Mouse (Mus musculus) G1E (cell line): ENCODE results near the gene Cgn. TPM values are rescaled to one million over a fixed set of nuclear protein-coding genes. Genes with fewer than 3 reads are reported as not detected.
"Not testable (repeated sequence)": the region's sequence is repeated elsewhere in the genome, so short reads cannot be mapped to it uniquely, and the experiment has no call there.

Source experiments
- ATAC-seq: 2 replicates; pipeline ENCODE4 v1.8.0; 2016; ENCODE audit warnings: mild to moderate bottlenecking; ENCODE audit not compliant: insufficient number of reproducible peaks, poor library complexity, low FRiP score, severe bottlenecking; ENCODE audit errors: extremely low read depth
- DNase-seq: peaks from one replicate; pipeline ENCODE4 v3.0.0; 2012; ENCODE audit warnings: low spot score
- H3K27me3 ChIP-seq: 2 replicates; pipeline ENCODE4 v1.6.1; 2012; ENCODE audit warnings: mild to moderate bottlenecking, low read length, inconsistent platforms; ENCODE audit not compliant: insufficient read depth
- H3K36me3 ChIP-seq: replicated peaks from 2 replicates; pipeline ENCODE3; 2012; ENCODE audit warnings: mild to moderate bottlenecking, inconsistent platforms
- H3K4me1 ChIP-seq: 2 replicates; pipeline ENCODE4 v1.6.1; 2012; ENCODE audit warnings: low read depth, low read length, inconsistent platforms, mixed read lengths; ENCODE audit not compliant: insufficient read depth
- H3K4me3 ChIP-seq: 2 replicates; pipeline ENCODE4 v1.5.1; 2012; ENCODE audit warnings: low read depth, mild to moderate bottlenecking, inconsistent platforms, low read length, moderate library complexity, mixed read lengths
- H3K9me3 ChIP-seq: replicated peaks from 2 replicates; pipeline ENCODE4 v1.6.1; 2012; ENCODE audit warnings: inconsistent platforms
- POLR2AphosphoS5 ChIP-seq: IDR thresholded peaks from 2 replicates; pipeline ENCODE4 v1.6.1; 2012; ENCODE audit warnings: low read depth, low read length, inconsistent platforms; ENCODE audit not compliant: insufficient replicate concordance
- TAL1 ChIP-seq: conservative IDR thresholded peaks from 2 replicates; pipeline ENCODE4 v1.6.1; 2012; ENCODE audit warnings: low read depth, low read length, inconsistent platforms, mixed read lengths
- polyA plus RNA-seq: library from polyadenylated mRNA; stranded (reverse); fragments of >175 nt; gene quantifications from 2 replicates; pipeline ENCODE4 v1.2.3, GENCODE M21; 2012
- total RNA-seq, 2 experiments: library from RNA; stranded (forward) in 1 of 2; stranded (reverse) in 1 of 2; fragments of 200-1000 nt in 1 of 2; fragments of >200 nt in 1 of 2; fragmentation: Nextera tagmentation in 1 of 2; gene quantifications; 2 replicates each; pipeline ENCODE4 v1.2.3; 2014 to 2017

The Cgn gene
- total and polyA plus RNA-seq, 3 experiments, result 0.01 to 0.11 TPM; not detected in 1

DNA sequence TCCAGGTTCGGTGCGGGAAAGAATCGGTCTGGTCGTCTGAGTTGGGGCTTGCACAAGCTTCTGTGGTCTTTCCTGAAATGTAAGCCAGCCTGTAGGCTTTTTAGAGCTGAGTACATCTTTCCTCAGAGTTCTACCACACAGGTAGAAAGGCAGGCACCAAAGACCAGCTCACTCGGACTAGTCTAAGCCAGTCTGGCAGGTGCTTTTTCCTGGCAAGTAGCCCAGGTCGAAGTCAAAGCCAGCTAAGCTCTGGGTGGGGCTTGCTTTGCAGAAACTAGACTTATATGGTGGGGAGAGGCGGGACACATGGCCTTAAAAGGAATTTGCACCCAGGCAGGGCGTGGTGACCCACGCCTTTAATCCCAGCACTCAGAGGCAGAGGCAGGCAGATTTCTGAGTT is 27.9 kb downstream of the Cgn start:
- not testable (repeated sequence) for H3K4me3 ChIP-seq, H3K4me1 ChIP-seq, H3K36me3 ChIP-seq, DNase-seq, H3K9me3 ChIP-seq
- ATAC-seq, result 0 out of 2 replicates have a peak, but pooled peaks have one; percentile 12
- peaks cover 18% of the 10 kb centered on the region for H3K27me3 ChIP-seq

DNA sequence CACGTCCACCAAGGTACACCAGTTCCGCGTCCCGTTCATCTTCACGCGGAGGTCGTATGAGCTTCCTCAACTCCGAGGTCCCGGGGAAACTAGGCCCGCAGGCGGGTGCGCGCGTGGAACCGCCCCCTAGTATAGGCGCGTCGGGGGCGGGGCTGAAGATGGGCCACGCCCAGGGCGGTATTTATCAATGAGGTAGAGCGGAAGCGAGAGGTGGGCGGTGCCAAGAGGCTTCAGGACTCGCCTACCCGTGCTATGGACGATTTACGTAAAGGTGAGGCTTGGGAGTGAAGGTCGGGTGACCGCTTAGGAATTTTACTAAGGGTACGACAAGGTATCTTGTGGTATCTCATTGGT is 28.3 kb downstream of the Cgn start:
- ATAC-seq, result peak; percentile 95
- not testable (repeated sequence) for DNase-seq, H3K9me3 ChIP-seq, H3K36me3 ChIP-seq, H3K4me3 ChIP-seq, H3K4me1 ChIP-seq
- peaks cover 18% of the 10 kb centered on the region for H3K27me3 ChIP-seq

DNA sequence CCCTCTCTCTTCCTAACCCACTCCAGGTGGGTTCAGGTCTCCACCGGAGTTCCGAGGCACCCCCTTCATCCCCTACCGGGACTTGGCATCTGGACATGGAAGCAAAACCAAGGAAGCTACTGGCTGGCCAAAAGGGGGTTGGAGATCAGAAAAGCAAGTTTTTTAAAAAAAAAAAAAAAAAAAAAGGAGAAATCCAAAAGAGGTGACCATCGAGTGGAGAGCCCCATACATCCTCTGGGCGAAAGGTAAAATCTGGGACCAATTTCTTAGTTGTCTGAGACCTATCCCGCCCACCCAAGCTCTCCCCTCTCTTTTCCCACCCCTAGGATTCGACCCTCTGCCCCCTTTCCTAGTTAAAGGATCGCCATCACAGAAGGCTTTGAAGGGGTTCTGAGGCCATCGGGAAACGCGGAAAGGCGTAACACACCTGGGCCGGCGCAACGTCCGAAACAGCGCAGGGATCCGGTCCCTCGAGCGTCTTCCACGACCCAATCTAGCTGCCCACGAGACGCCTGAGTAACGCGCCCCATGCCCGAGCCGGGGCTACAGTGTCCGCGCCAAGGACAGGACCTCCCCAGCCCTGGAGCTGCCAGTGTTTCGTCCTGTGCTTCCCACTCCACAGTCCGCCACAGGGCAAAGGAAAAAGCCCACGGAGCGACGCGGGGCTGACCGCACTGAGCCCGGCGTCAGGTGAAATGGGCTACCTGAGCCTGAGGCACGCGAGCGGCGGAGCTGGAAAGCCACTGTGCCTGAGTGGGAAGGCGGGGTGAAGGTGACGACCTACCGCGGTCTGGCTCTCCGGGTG is 28.8 kb downstream of the Cgn start:
- peaks cover 14% of the 10 kb centered on the region for H3K27me3 ChIP-seq
- not testable (repeated sequence) for ATAC-seq, H3K4me1 ChIP-seq, H3K9me3 ChIP-seq, H3K36me3 ChIP-seq, DNase-seq
- H3K4me3 ChIP-seq, result peak overlapping the region; percentile 57; the same call in 1 of the 2 replicates

DNA sequence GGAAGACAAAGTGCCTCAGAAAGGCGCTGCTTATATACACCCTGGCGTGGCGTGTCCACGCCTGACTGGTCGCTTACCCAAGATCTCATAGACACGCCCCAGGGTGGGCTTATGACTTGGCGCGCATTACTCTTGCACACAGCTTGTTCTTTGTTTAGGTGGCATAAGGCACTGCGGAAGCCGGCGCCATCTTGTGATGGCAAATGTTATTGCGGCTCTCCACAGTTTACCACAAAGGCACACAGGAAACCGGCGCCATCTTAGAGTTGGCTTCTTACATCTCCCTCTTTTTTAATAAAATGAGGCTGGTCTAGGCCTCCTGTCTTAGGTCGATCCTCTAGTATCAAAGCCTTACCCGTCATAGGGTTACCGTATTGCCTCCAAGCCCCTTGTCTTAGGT is 40.6 kb downstream of the Cgn start:
- Histone ChIP-seq H3K36me3 (no peaks in the 10 kb centered on the region), H3K4me1 (no peaks in the 10 kb centered on the region), H3K27me3 (no peaks in the 10 kb centered on the region), H3K4me3 (no peak overlapping the region), H3K9me3 (peaks cover 10% of the 10 kb centered on the region)
- no peak for ATAC-seq
- TF ChIP-seq TAL1, result no peak
- TF ChIP-seq POLR2AphosphoS5, result no peak
- DNase-seq, result no peak

DNA sequence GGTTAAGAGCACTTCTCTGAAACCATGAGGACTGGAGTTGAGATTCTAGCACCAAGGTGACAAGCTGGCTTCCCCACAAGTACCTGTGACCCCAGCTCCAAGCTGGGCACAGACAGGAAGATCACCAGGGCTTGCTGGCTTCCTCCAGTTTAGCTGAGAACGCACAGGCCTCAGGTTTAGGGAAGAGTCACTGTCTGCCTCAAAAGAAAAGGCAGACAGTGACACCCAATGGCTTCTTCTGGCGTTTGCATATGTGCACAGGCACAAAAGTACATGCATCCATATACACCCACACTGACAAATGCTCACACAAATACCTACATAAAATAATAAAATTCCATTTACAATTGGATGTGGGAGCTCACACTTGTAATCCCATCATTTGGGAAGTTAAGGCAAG is 62.7 kb downstream of the Cgn start:
- not testable (repeated sequence) for H3K4me3 ChIP-seq, H3K4me1 ChIP-seq, H3K9me3 ChIP-seq, DNase-seq, H3K36me3 ChIP-seq
- peak; percentile 22; the same call in 1 of the 2 replicates for ATAC-seq
- H3K27me3 ChIP-seq, result peaks cover 13% of the 10 kb centered on the region

DNA sequence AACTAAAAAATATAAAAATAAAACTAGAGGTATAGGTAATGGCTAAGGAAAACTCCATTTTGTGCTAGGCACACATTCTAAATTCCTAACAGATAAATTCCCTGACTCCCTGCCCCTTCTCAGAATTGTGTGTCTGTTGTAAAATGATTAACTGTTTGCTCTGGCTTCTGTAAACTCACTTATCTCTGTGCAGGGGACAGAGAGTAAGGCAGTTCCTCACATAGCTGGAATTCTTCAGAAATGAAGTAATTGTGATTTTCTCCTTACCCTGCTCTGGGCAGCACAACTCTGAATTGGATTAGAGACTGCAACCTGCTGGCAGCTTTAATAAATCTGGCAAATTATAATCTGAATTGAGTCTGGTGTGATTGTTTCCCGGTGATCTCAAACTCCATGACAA is 68.0 kb downstream of the Cgn start:
- H3K9me3 ChIP-seq, ATAC-seq, DNase-seq, H3K4me3 ChIP-seq, H3K36me3 ChIP-seq, H3K4me1 ChIP-seq: not testable (repeated sequence)
- peaks cover 12% of the 10 kb centered on the region for H3K27me3 ChIP-seq

DNA sequence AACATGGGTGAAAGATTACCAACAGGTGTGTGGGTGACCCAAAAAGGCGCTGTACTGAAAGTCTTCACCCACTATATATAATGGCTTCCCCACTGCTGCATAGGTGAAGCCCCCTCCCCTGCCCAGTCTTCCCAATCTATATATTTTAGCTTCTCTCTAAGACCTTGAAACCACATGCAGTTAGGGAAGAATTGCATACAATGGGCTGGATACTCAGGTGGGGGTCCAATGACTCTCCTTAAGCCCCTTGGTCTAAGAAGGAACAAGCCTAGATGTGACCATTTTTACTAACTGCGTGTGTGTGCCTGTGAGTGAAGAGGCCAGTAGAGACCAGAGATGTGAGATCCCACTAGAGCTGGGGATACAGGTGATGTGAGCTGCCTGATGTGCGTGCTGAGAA is 72.9 kb downstream of the Cgn start:
- not testable (repeated sequence) for H3K4me1 ChIP-seq, H3K4me3 ChIP-seq, DNase-seq, H3K9me3 ChIP-seq, ATAC-seq, H3K36me3 ChIP-seq
- H3K27me3 ChIP-seq, result peaks cover 29% of the 10 kb centered on the region

DNA sequence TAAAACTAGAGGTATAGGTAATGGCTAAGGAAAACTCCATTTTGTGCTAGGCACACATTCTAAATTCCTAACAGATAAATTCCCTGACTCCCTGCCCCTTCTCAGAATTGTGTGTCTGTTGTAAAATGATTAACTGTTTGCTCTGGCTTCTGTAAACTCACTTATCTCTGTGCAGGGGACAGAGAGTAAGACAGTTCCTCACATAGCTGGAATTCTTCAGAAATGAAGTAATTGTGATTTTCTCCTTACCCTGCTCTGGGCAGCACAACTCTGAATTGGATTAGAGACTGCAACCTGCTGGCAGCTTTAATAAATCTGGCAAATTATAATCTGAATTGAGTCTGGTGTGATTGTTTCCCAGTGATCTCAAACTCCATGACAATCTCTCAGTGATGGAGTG is 75.7 kb downstream of the Cgn start:
- not testable (repeated sequence) for DNase-seq, H3K4me3 ChIP-seq, ATAC-seq, H3K9me3 ChIP-seq, H3K36me3 ChIP-seq, H3K4me1 ChIP-seq
- peaks cover 29% of the 10 kb centered on the region for H3K27me3 ChIP-seq

Other genes with a start within 250 kb of the Cgn start
- gene Snx27, start 203.8 kb downstream of the Cgn start, total RNA-seq (2014; fragmentation: Nextera tagmentation), result 38.8 and 42.0 TPM in 2 replicates
- gene Snx27, start 203.8 kb downstream of the Cgn start, total RNA-seq (2017), result 23.2 and 26.9 TPM in 2 replicates
- gene Snx27, start 203.8 kb downstream of the Cgn start, polyA plus RNA-seq, result 10.5 and 10.9 TPM in 2 replicates
- not detected in 2 replicates for gene Gm10972, start 143.4 kb downstream of the Cgn start, total RNA-seq (2014; fragmentation: Nextera tagmentation)
- gene Gm10972, start 143.4 kb downstream of the Cgn start, total RNA-seq (2017), result not detected in 2 replicates
- gene Gm10972, start 143.4 kb downstream of the Cgn start, polyA plus RNA-seq, result not detected in 2 replicates
- gene Tuft1, start 127.6 kb downstream of the Cgn start, total RNA-seq (2014; fragmentation: Nextera tagmentation), result 6.1 and 6.8 TPM in 2 replicates
- gene Tuft1, start 127.6 kb downstream of the Cgn start, total RNA-seq (2017), result 14.7 and 15.7 TPM in 2 replicates
- 4.1 and 4.5 TPM in 2 replicates for gene Tuft1, start 127.6 kb downstream of the Cgn start, polyA plus RNA-seq
- 7.9 and 11.2 TPM in 2 replicates for gene Selenbp2, start 92.9 kb downstream of the Cgn start, total RNA-seq (2014; fragmentation: Nextera tagmentation)
- gene Selenbp2, start 92.9 kb downstream of the Cgn start, total RNA-seq (2017), result 41.5 and 58.9 TPM in 2 replicates
- 3.2 and 3.5 TPM in 2 replicates for gene Selenbp2, start 92.9 kb downstream of the Cgn start, polyA plus RNA-seq
- gene Pogz, start 51.1 kb upstream of the Cgn start, total RNA-seq (2014; fragmentation: Nextera tagmentation), result 113 and 138 TPM in 2 replicates
- 19.6 and 19.8 TPM in 2 replicates for gene Pogz, start 51.1 kb upstream of the Cgn start, total RNA-seq (2017)
- 124 and 147 TPM in 2 replicates for gene Pogz, start 51.1 kb upstream of the Cgn start, polyA plus RNA-seq
- gene Psmb4, start 100.5 kb upstream of the Cgn start, total RNA-seq (2014; fragmentation: Nextera tagmentation), result 185 and 255 TPM in 2 replicates
- gene Psmb4, start 100.5 kb upstream of the Cgn start, total RNA-seq (2017), result 408 and 449 TPM in 2 replicates
- 273 and 326 TPM in 2 replicates for gene Psmb4, start 100.5 kb upstream of the Cgn start, polyA plus RNA-seq
- gene Selenbp1, start 146.6 kb upstream of the Cgn start, total RNA-seq (2014; fragmentation: Nextera tagmentation), result 110 and 119 TPM in 2 replicates
- 367 and 434 TPM in 2 replicates for gene Selenbp1, start 146.6 kb upstream of the Cgn start, total RNA-seq (2017)
- gene Selenbp1, start 146.6 kb upstream of the Cgn start, polyA plus RNA-seq, result 39.8 and 133 TPM in 2 replicates
- 27.8 and 36.2 TPM in 2 replicates for gene Rfx5, start 167.6 kb upstream of the Cgn start, total RNA-seq (2014; fragmentation: Nextera tagmentation)
- 21.8 and 24.3 TPM in 2 replicates for gene Rfx5, start 167.6 kb upstream of the Cgn start, total RNA-seq (2017)
- gene Rfx5, start 167.6 kb upstream of the Cgn start, polyA plus RNA-seq, result 9.6 and 11.7 TPM in 2 replicates
- 39.8 and 70.6 TPM in 2 replicates for gene Pi4kb, start 188.2 kb upstream of the Cgn start, total RNA-seq (2014; fragmentation: Nextera tagmentation)
- gene Pi4kb, start 188.2 kb upstream of the Cgn start, total RNA-seq (2017), result 36.8 and 37.4 TPM in 2 replicates
- 11.7 and 11.8 TPM in 2 replicates for gene Pi4kb, start 188.2 kb upstream of the Cgn start, polyA plus RNA-seq
- gene Zfp687, start 229.0 kb upstream of the Cgn start, total RNA-seq (2014; fragmentation: Nextera tagmentation), result 44.7 and 52.9 TPM in 2 replicates
- 22.4 and 27.5 TPM in 2 replicates for gene Zfp687, start 229.0 kb upstream of the Cgn start, total RNA-seq (2017)
- 64.0 and 72.5 TPM in 2 replicates for gene Zfp687, start 229.0 kb upstream of the Cgn start, polyA plus RNA-seq